Mouse (Mus musculus): ENCODE data around the gene 4932414N04Rik.

- no peak for TF ChIP-seq CTCF (IDR thresholded peaks at IDR 0.05)
- TF ChIP-seq EP300 (IDR thresholded peaks at IDR 0.05), result no peak
Measured at GRCm38 (mm10) chr2:68797106-68797505, 140.8 kb downstream of the 4932414N04Rik start.

Measured in lung, postnatal 0 days (tissue).